In the genomic region with DNA sequence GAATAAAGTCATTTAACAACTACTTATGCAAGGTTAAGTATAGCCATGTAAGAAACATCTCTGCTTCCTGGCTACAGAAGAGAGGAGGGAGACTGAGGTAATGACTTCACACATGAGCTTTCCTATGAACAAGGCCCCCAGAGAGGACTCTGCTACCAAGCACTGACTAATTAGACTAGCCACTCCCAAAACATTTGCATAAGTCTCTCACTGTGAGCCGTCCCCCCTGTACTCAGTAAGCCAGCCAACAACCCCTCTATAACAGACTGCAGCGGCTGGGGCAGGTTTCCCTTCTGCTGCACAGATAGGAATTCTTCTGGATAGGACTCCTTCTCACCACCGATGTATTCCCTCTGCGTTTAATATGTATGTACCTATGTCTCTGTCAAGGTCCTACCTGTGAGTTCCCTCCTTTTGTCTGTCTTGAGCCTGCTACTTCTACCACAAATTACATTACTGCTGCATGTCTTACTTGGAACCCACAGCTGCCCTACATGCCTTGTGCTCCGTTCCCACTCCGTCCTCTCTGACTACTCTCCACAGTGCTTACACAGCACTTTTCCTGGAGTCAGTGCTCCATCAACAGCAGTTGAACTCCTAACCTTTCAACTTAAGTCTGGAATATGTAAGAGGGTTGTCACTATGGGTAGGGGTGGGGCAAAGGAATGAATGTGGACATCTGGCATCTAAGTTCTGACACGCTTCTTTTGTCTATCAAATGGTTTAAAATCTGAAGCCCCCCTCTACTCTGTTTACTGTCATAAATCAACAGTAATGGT, we compare ENCODE assay signal across 16 mouse cellular contexts.
DNase-seq lines count a peak whose midpoint lies in the region; ATAC-seq and TF ChIP-seq lines count a peak whose summit lies in the region.
"Had no signal": no experiment of that assay in that cellular context is flagged by ENCODE, and none has a peak within 500 bp of the region (broad histone marks: within the 10 kb centered on the region; RNA-seq: fewer than 3 reads in every experiment).

No protein-coding gene starts in this region.

- 65% methylated on average over 7 of the region's 7 CpGs for WGBS in embryonic facial prominence, embryonic 11.5 days
- 57% methylated on average over 7 of the region's 7 CpGs for WGBS in embryonic facial prominence, embryonic 10.5 days
- 61% methylated on average over 7 of the region's 7 CpGs for WGBS in liver, embryonic 14.5 days (ENCODE audit: insufficient replicate concordance)
- WGBS in hindbrain, postnatal 0 days = 48% methylated on average over 7 of the region's 7 CpGs

- no peaks in the 10 kb centered on the region for H3K9me3 ChIP-seq in embryonic facial prominence, embryonic 11.5 days (replicated peaks; ENCODE audit: control insufficient read depth, low read length)
- H3K9me3 ChIP-seq in embryonic facial prominence, embryonic 10.5 days = no peaks in the 10 kb centered on the region
- H3K9me3 ChIP-seq in liver, embryonic 14.5 days (ENCODE audit: control insufficient read depth, low read length) = no peaks in the 10 kb centered on the region
- no peaks in the 10 kb centered on the region for H3K9me3 ChIP-seq in hindbrain, postnatal 0 days (ENCODE audit: low read length)
- H3K9me3 ChIP-seq: liver, embryonic 13.5 days had no signal

- ATAC-seq in embryonic facial prominence, embryonic 11.5 days (replicated peaks; ENCODE audit: insufficient number of reproducible peaks, low FRiP score, low TSS enrichment, low read depth) = no peak
- no peak for ATAC-seq in liver, embryonic 14.5 days (ENCODE audit: insufficient read depth)
- peak; percentile 40; the same call in 1 of the 2 replicates for ATAC-seq in hindbrain, postnatal 0 days

- peak; percentile 20 for DNase-seq in embryonic facial prominence, embryonic 11.5 days (ENCODE audit: low spot score)
- DNase-seq in embryonic facial prominence, embryonic 10.5 days (ENCODE audit: low spot score) = no peak
- DNase-seq in liver, embryonic 14.5 days (ENCODE audit: low read depth in 3 of 3, low spot score in 3 of 3) = no peak
- no peak for DNase-seq in liver
- peak; percentile 22 for DNase-seq in R1 (ENCODE audit: low read depth, low spot score)
- DNase-seq in hindbrain, postnatal 0 days (ENCODE audit: low spot score) = no peak
- DNase-seq in adrenal gland, postnatal 4 days (ENCODE audit: low spot score in 2 of 2) = no peak
- DNase-seq in frontal cortex, adult 2 months (ENCODE audit: extremely low spot score in 1 of 2, low spot score in 1 of 2) = no peak
- DNase-seq: adrenal gland, postnatal 25 days; cerebellum, adult 11 months; heart, postnatal 36 days; kidney, adult 2 months; liver, embryonic 13.5 days; right cerebral cortex, adult 18-20 months had no signal

- H3K27me3 ChIP-seq in embryonic facial prominence, embryonic 11.5 days (ENCODE audit: control insufficient read depth, insufficient read depth, low read length) = no peaks in the 10 kb centered on the region
- no peaks in the 10 kb centered on the region for H3K27me3 ChIP-seq in embryonic facial prominence, embryonic 10.5 days (replicated peaks; ENCODE audit: low read depth, poor library complexity, severe bottlenecking)
- H3K27me3 ChIP-seq in liver, embryonic 14.5 days (ENCODE audit: control insufficient read depth, insufficient read depth, low read length) = no peaks in the 10 kb centered on the region
- no peaks in the 10 kb centered on the region for H3K27me3 ChIP-seq in hindbrain, postnatal 0 days (ENCODE audit: insufficient read depth, low read length)
- H3K27me3 ChIP-seq: liver, embryonic 13.5 days had no signal

- no peaks in the 10 kb centered on the region for H3K36me3 ChIP-seq in embryonic facial prominence, embryonic 11.5 days (replicated peaks; ENCODE audit: control insufficient read depth, insufficient read depth, low read depth, low read length)
- H3K36me3 ChIP-seq in embryonic facial prominence, embryonic 10.5 days (replicated peaks) = no peaks in the 10 kb centered on the region
- no peaks in the 10 kb centered on the region for H3K36me3 ChIP-seq in liver, embryonic 14.5 days (replicated peaks; ENCODE audit: control insufficient read depth, insufficient read depth, low read depth)
- H3K36me3 ChIP-seq in hindbrain, postnatal 0 days (ENCODE audit: insufficient read depth, low read length) = no peaks in the 10 kb centered on the region
- H3K36me3 ChIP-seq: liver, embryonic 13.5 days had no signal

- no peak overlapping the region for H3K9ac ChIP-seq in embryonic facial prominence, embryonic 11.5 days (replicated peaks; ENCODE audit: low read length)
- H3K9ac ChIP-seq in liver, embryonic 14.5 days (replicated peaks) = 0 out of 2 replicates have a peak overlapping the region, but pooled peaks have one; percentile 4
- no peak overlapping the region for H3K9ac ChIP-seq in hindbrain, postnatal 0 days (replicated peaks; ENCODE audit: low read length)
- H3K9ac ChIP-seq: liver, embryonic 13.5 days had no signal

- H3K4me1 ChIP-seq in embryonic facial prominence, embryonic 11.5 days (ENCODE audit: control insufficient read depth, insufficient read depth, low read length) = peaks cover 4% of the 10 kb centered on the region; the same call in 1 of the 2 replicates
- H3K4me1 ChIP-seq in embryonic facial prominence, embryonic 10.5 days = peaks cover 22% of the 10 kb centered on the region
- H3K4me1 ChIP-seq in liver, embryonic 14.5 days (replicated peaks; ENCODE audit: control insufficient read depth in 2 of 2, insufficient read depth in 2 of 2, low read length in 1 of 2) = peaks cover 0 to 11% of the 10 kb centered on the region in 2 experiments; a peak in 2 of 4 replicates
- H3K4me1 ChIP-seq in hindbrain, postnatal 0 days (ENCODE audit: insufficient read depth, low read length) = no peaks in the 10 kb centered on the region

- H3K27ac ChIP-seq in embryonic facial prominence, embryonic 11.5 days (replicated peaks; ENCODE audit: low read depth, low read length) = no peak overlapping the region
- H3K27ac ChIP-seq in embryonic facial prominence, embryonic 10.5 days (replicated peaks) = no peak overlapping the region
- no peak overlapping the region for H3K27ac ChIP-seq in liver, embryonic 14.5 days
- H3K27ac ChIP-seq in hindbrain, postnatal 0 days = no peak overlapping the region
- H3K27ac ChIP-seq: liver, embryonic 13.5 days; macrophage had no signal

- no peak overlapping the region for H3K4me2 ChIP-seq in embryonic facial prominence, embryonic 11.5 days (ENCODE audit: low read depth, low read length)
- no peak overlapping the region for H3K4me2 ChIP-seq in liver, embryonic 14.5 days (ENCODE audit: low read depth)
- no peak overlapping the region for H3K4me2 ChIP-seq in hindbrain, postnatal 0 days (ENCODE audit: low read depth, low read length)
- H3K4me2 ChIP-seq: liver, embryonic 13.5 days had no signal

- no peak overlapping the region for H3K4me3 ChIP-seq in embryonic facial prominence, embryonic 11.5 days (ENCODE audit: low read depth, low read length)
- no peak overlapping the region for H3K4me3 ChIP-seq in embryonic facial prominence, embryonic 10.5 days
- no peak overlapping the region for H3K4me3 ChIP-seq in liver, embryonic 14.5 days (ENCODE audit: insufficient read depth in 1 of 2, low read depth in 2 of 2, low read length in 2 of 2)
- H3K4me3 ChIP-seq in hindbrain, postnatal 0 days (ENCODE audit: low read length) = no peak overlapping the region
- H3K4me3 ChIP-seq: liver, embryonic 13.5 days; myocyte had no signal

- TF ChIP-seq EP300 in liver, embryonic 14.5 days (IDR thresholded peaks at IDR 0.05; ENCODE audit: low read depth) = no peak

- TF ChIP-seq CTCF in liver, embryonic 14.5 days (IDR thresholded peaks at IDR 0.05; ENCODE audit: low read depth) = no peak
- TF ChIP-seq CTCF in hindbrain, postnatal 0 days (IDR thresholded peaks at IDR 0.05; ENCODE audit: low read depth) = no peak

Comparison
In these comparisons a context has a peak if more than half of its experiments do, and no peak if none do; other contexts are left out.
1. DNase-seq: peak in embryonic facial prominence, embryonic 11.5 days (single experiment) and R1 (single experiment); none in embryonic facial prominence, embryonic 10.5 days (single experiment), liver, embryonic 14.5 days (0 of 3), liver (single experiment), hindbrain, postnatal 0 days (single experiment), adrenal gland, postnatal 4 days (0 of 2) and frontal cortex, adult 2 months (0 of 2).